Mouse (Mus musculus) liver, embryonic 15.5 days (tissue): ENCODE measurements around the gene 9430007A20Rik. TPM values are rescaled to one million over a fixed set of nuclear protein-coding genes. Genes with fewer than 3 reads are reported as not detected.

ENCODE experiments used
- polyA plus RNA-seq: library from polyadenylated mRNA; unstranded; fragments of >200 nt; fragmentation: Nextera tagmentation; extraction: Ambion mirVana; gene quantifications from 2 replicates; pipeline ENCODE4 v1.2.1, GENCODE M21; 2015

Gene 9430007A20Rik
- polyA plus RNA-seq, 1 experiment from 2014 or later: not detected

Other genes with a start within 250 kb of the 9430007A20Rik start
- gene Pramel5, start 239.3 kb upstream of the 9430007A20Rik start, polyA plus RNA-seq: not detected in 2 replicates
- gene Gm13128, start 189.6 kb upstream of the 9430007A20Rik start, polyA plus RNA-seq: not detected in 2 replicates
- not detected in 2 replicates for gene Gm13119, start 161.9 kb upstream of the 9430007A20Rik start, polyA plus RNA-seq
- not detected in 2 replicates for gene Pramef20, start 141.9 kb upstream of the 9430007A20Rik start, polyA plus RNA-seq
- gene Pramef12, start 111.4 kb upstream of the 9430007A20Rik start, polyA plus RNA-seq: not detected in 2 replicates
- gene 1700012P22Rik, start 81.0 kb upstream of the 9430007A20Rik start, polyA plus RNA-seq: not detected in 2 replicates
- gene Gm9944, start 66.5 kb upstream of the 9430007A20Rik start, polyA plus RNA-seq: not detected in 2 replicates
- not detected in 2 replicates for gene Aadacl3, start 56.1 kb upstream of the 9430007A20Rik start, polyA plus RNA-seq
- gene Gm13124, start 45.3 kb downstream of the 9430007A20Rik start, polyA plus RNA-seq: not detected in 2 replicates
- gene Aadacl4, start 93.9 kb downstream of the 9430007A20Rik start, polyA plus RNA-seq: not detected in 2 replicates
- gene Gm436, start 166.5 kb downstream of the 9430007A20Rik start, polyA plus RNA-seq: not detected in 2 replicates
- gene Gm13178, start 201.6 kb downstream of the 9430007A20Rik start, polyA plus RNA-seq: not detected in 2 replicates